Mouse (Mus musculus): ENCODE results near the gene Plekhg4. TPM values are rescaled to one million over a fixed set of nuclear protein-coding genes. Genes with fewer than 3 reads are reported as not detected.

Gene Plekhg4
- total and polyA plus RNA-seq, 3 experiments = 0.44 to 1.1 (median 0.54) TPM

GRCm38 (mm10) chr8:105354549-105354948 lies 18.5 kb upstream of the Plekhg4 start:
- TF ChIP-seq TBP (conservative IDR thresholded peaks at IDR 0.05; ENCODE audit: low read depth, low read length) (no peak), ZMIZ1 (IDR thresholded peaks at IDR 0.05; ENCODE audit: low read depth, low read length) (no peak), JUND (conservative IDR thresholded peaks at IDR 0.05; ENCODE audit: low read depth, low read length) (no peak), ETS1 (conservative IDR thresholded peaks at IDR 0.05; ENCODE audit: low read depth, low read length) (no peak), NELFE (IDR thresholded peaks at IDR 0.05; ENCODE audit: low read depth, low read length) (no peak), ZKSCAN1 (IDR thresholded peaks at IDR 0.05; ENCODE audit: borderline replicate concordance, low read depth, low read length) (no peak), CHD1 (IDR thresholded peaks at IDR 0.05; ENCODE audit: low read depth, low read length) (no peak), PAX5 (IDR thresholded peaks at IDR 0.05; ENCODE audit: low read length) (no peak), MAX (IDR thresholded peaks at IDR 0.05; ENCODE audit: low read length) (no peak), CTCF (conservative IDR thresholded peaks at IDR 0.05 in 1 of 2, IDR thresholded peaks at IDR 0.05 in 1 of 2; ENCODE audit: low read depth in 2 of 2, low read length in 2 of 2) (no peak), MAZ (IDR thresholded peaks at IDR 0.05; ENCODE audit: low read depth, low read length) (no peak), JUN (IDR thresholded peaks at IDR 0.05; ENCODE audit: insufficient read depth, low read depth, low read length) (no peak), NRF1 (IDR thresholded peaks at IDR 0.05; ENCODE audit: low read depth, low read length) (no peak), IRF4 (IDR thresholded peaks at IDR 0.05; ENCODE audit: low read depth, low read length) (no peak), HCFC1 (IDR thresholded peaks at IDR 0.05; ENCODE audit: low read depth, low read length) (no peak), GABPA (IDR thresholded peaks at IDR 0.05; ENCODE audit: insufficient replicate concordance, low read depth, low read length) (no peak), EP300 (IDR thresholded peaks at IDR 0.05; ENCODE audit: low read length) (no peak), E2F4 (IDR thresholded peaks at IDR 0.05; ENCODE audit: insufficient replicate concordance, low read depth, low read length) (no peak), CHD2 (IDR thresholded peaks at IDR 0.05; ENCODE audit: low read length) (no peak)
- H3K4me1 ChIP-seq (ENCODE audit: control insufficient read depth in 1 of 2, insufficient read depth in 2 of 2) = peaks cover 9 to 18% of the 10 kb centered on the region in 2 experiments
- no peaks in the 10 kb centered on the region for H3K79me2 ChIP-seq (replicated peaks; ENCODE audit: control insufficient read depth, extremely low read depth, insufficient read depth, poor library complexity, severe bottlenecking)
- H3K9ac ChIP-seq (ENCODE audit: insufficient read depth, low read depth) = no peak overlapping the region
- in situ Hi-C loops (cut with MboI; ENCODE audit: low pct_ligation_motif_present, low pct_unique_long_range_greater_than_20kb, low sequenced_read_pairs) = loop anchor here (5.0 kb wide), 1 partner anchor 33 kb away; no protein-coding TSS in a partner anchor
- DNase-seq (ENCODE audit: extremely low read depth) = no peak
- H3K36me3 ChIP-seq (replicated peaks in 1 of 2; ENCODE audit: control insufficient read depth in 1 of 2, insufficient read depth in 1 of 2, low read length in 1 of 2) = peaks cover 2 to 23% of the 10 kb centered on the region in 2 experiments
- peaks cover 6% of the 10 kb centered on the region for H3K27me3 ChIP-seq (replicated peaks)
- no peak overlapping the region for H3K4me3 ChIP-seq (replicated peaks in 1 of 3; ENCODE audit: low read depth in 2 of 3, low read length in 2 of 3, poor library complexity in 1 of 3)
- H3K27ac ChIP-seq (ENCODE audit: insufficient read depth, low read depth) = no peak overlapping the region
- no peaks in the 10 kb centered on the region for H3K9me3 ChIP-seq (replicated peaks; ENCODE audit: low read length)
- dilution Hi-C loops (cut with MboI; ENCODE audit: extremely low pct_ligation_motif_present, extremely low pct_unique_long_range_greater_than_20kb, low sequenced_read_pairs) = no loop called here
- no peak overlapping the region for H3K4me2 ChIP-seq (ENCODE audit: insufficient read depth, low read depth, poor library complexity, severe bottlenecking)

- Histone ChIP-seq H3K9ac (ENCODE audit: insufficient read depth, low read depth) (no peak overlapping the region), H3K4me2 (ENCODE audit: insufficient read depth, low read depth, poor library complexity, severe bottlenecking) (0 out of 2 replicates have a peak overlapping the region, but pooled peaks have one; percentile 31), H3K79me2 (replicated peaks; ENCODE audit: control insufficient read depth, extremely low read depth, insufficient read depth, poor library complexity, severe bottlenecking) (no peaks in the 10 kb centered on the region), H3K27ac (ENCODE audit: insufficient read depth, low read depth) (no peak overlapping the region), H3K4me3 (replicated peaks in 1 of 3; ENCODE audit: low read depth in 2 of 3, low read length in 2 of 3, poor library complexity in 1 of 3) (no peak overlapping the region), H3K9me3 (replicated peaks; ENCODE audit: low read length) (no peaks in the 10 kb centered on the region), H3K27me3 (replicated peaks) (no peaks in the 10 kb centered on the region), H3K4me1 (ENCODE audit: control insufficient read depth in 1 of 2, insufficient read depth in 2 of 2) (peaks cover 9 to 18% of the 10 kb centered on the region in 2 experiments), H3K36me3 (replicated peaks in 1 of 2; ENCODE audit: control insufficient read depth in 1 of 2, insufficient read depth in 1 of 2, low read length in 1 of 2) (peaks cover 2 to 23% of the 10 kb centered on the region in 2 experiments)
- DNase-seq (ENCODE audit: extremely low read depth) = peak; percentile 54
- TF ChIP-seq ELF1 (IDR thresholded peaks at IDR 0.05; ENCODE audit: low read depth, low read length) (0 out of 2 replicates have a peak, but pooled peaks have one; percentile 37), CHD2 (IDR thresholded peaks at IDR 0.05; ENCODE audit: low read length) (0 out of 2 replicates have a peak, but pooled peaks have one; percentile 25), HCFC1 (IDR thresholded peaks at IDR 0.05; ENCODE audit: low read depth, low read length) (peak; percentile 27; the same call in 1 of the 2 replicates), ZNF384 (IDR thresholded peaks at IDR 0.05; ENCODE audit: low read depth, low read length) (no peak), PAX5 (IDR thresholded peaks at IDR 0.05; ENCODE audit: low read length) (no peak), BHLHE40 (IDR thresholded peaks at IDR 0.05; ENCODE audit: low read depth, low read length) (0 out of 2 replicates have a peak, but pooled peaks have one; percentile 41)
- in situ Hi-C loops (cut with MboI; ENCODE audit: low pct_ligation_motif_present, low pct_unique_long_range_greater_than_20kb, low sequenced_read_pairs) (no loop called here), dilution Hi-C loops (cut with MboI; ENCODE audit: extremely low pct_ligation_motif_present, extremely low pct_unique_long_range_greater_than_20kb, low sequenced_read_pairs) (no loop called here)
Observed at GRCm38 (mm10) chr8:105355179-105356024, 17.7 kb upstream of the Plekhg4 start.

Data from CH12.LX (cell line).